Mouse (Mus musculus): ENCODE data around the gene Gm36028. TPM values are rescaled to one million over a fixed set of nuclear protein-coding genes. Genes with fewer than 3 reads are reported as not detected.
A peak's percentile ranks its signal among the peaks of the same experiment; 100 is the strongest.

Gm36028 gene
- 1 to 10 TPM in 1 of 2 experiments, under 1 TPM in 1; 0.99 to 1.5 TPM for total RNA-seq (2021)
- long read RNA-seq, experiment 1: 0 reads
- long read RNA-seq, experiment 2, partial matches to known transcripts: 0 of 2 reads
- long read RNA-seq, experiment 2, other reads (novel, unspliced or antisense): 2 of 2 reads

- no peak for DNase-seq
These were observed at the start of gene Gm36028 for GRCm38 (mm10) chr16:37861029-37861428. TSS of gene Gm36028 (minus strand) at chr16:37861146.

GRCm38 (mm10) chr16:37906456-37906855, 45.5 kb upstream of the Gm36028 start:
- no peak for DNase-seq

GRCm38 (mm10) chr16:37901318-37901717, 40.4 kb upstream of the Gm36028 start:
- DNase-seq: no peak

- no peak for DNase-seq
These were observed 38.4 kb upstream of the Gm36028 start for GRCm38 (mm10) chr16:37899357-37899756.

GRCm38 (mm10) chr16:37898790-37899189, 37.8 kb upstream of the Gm36028 start:
- no peak for DNase-seq

GRCm38 (mm10) chr16:37893942-37894341, 33.0 kb upstream of the Gm36028 start:
- peak; percentile 38 to 65 for DNase-seq

GRCm38 (mm10) chr16:37893381-37893780, 32.4 kb upstream of the Gm36028 start:
- DNase-seq: no peak

- no peak for DNase-seq
These were observed 31.7 kb upstream of the Gm36028 start for GRCm38 (mm10) chr16:37892667-37893066.

- no peak for DNase-seq
These were observed 28.0 kb upstream of the Gm36028 start for GRCm38 (mm10) chr16:37888986-37889385.

GRCm38 (mm10) chr16:37881168-37881567, 20.2 kb upstream of the Gm36028 start:
- DNase-seq: no peak

- DNase-seq: no peak
These were observed 18.9 kb upstream of the Gm36028 start for GRCm38 (mm10) chr16:37879750-37880419.

- DNase-seq: no peak
These were observed 18.1 kb upstream of the Gm36028 start for GRCm38 (mm10) chr16:37878951-37879505.

GRCm38 (mm10) chr16:37877406-37877805, 16.5 kb upstream of the Gm36028 start:
- no peak for DNase-seq

- no peak for DNase-seq
These were observed 13.7 kb upstream of the Gm36028 start for GRCm38 (mm10) chr16:37874501-37875235.

- DNase-seq: peak; percentile 55 to 83
These were observed 10.3 kb upstream of the Gm36028 start for GRCm38 (mm10) chr16:37871112-37871715.

GRCm38 (mm10) chr16:37869470-37870231, 8.7 kb upstream of the Gm36028 start:
- DNase-seq: peak; percentile 49 to 58

GRCm38 (mm10) chr16:37868506-37869469, 7.8 kb upstream of the Gm36028 start:
- peak in 1 of 2 experiments; percentile 71 for DNase-seq

- DNase-seq: peak; percentile 89 to 91
These were observed 7.0 kb upstream of the Gm36028 start, which contains the start of gene Lrrc58 for GRCm38 (mm10) chr16:37867791-37868505. TSS of gene Lrrc58 (plus strand) at chr16:37868389.

GRCm38 (mm10) chr16:37865841-37866240, 4.9 kb upstream of the Gm36028 start:
- no peak for DNase-seq

GRCm38 (mm10) chr16:37863876-37864275, 2.9 kb upstream of the Gm36028 start:
- DNase-seq: no peak

Data from heart, adult 18-20 months (tissue).